Mouse (Mus musculus): ENCODE data around the gene Rgs3. TPM values are rescaled to one million over a fixed set of nuclear protein-coding genes. Genes with fewer than 3 reads are reported as not detected.

The Rgs3 gene
- polyA plus RNA-seq, 1 experiment from 2014 or later = 6.6 TPM

- Histone ChIP-seq H3K36me3 (replicated peaks; ENCODE audit: insufficient read depth, low read length) (no peaks in the 10 kb centered on the region), H3K4me2 (ENCODE audit: low read depth, low read length) (0 out of 2 replicates have a peak overlapping the region, but pooled peaks have one; percentile 6), H3K27ac (ENCODE audit: low read depth) (peak overlapping the region; percentile 62; the same call in 1 of the 2 replicates), H3K4me1 (ENCODE audit: insufficient read depth) (peaks cover 10% of the 10 kb centered on the region), H3K9me3 (ENCODE audit: low read length) (no peaks in the 10 kb centered on the region), H3K27me3 (ENCODE audit: insufficient read depth, low read length) (no peaks in the 10 kb centered on the region), H3K4me3 (ENCODE audit: low read depth, low read length) (no peak overlapping the region), H3K9ac (replicated peaks) (no peak overlapping the region)
- WGBS (ENCODE audit: insufficient replicate concordance) = 11% methylated on average over 11 of the region's 11 CpGs
- peak; percentile 33; the same call in 1 of the 2 replicates for ATAC-seq
- DNase-seq = no peak
- 0 out of 2 replicates have a peak, but pooled peaks have one; percentile 11 for TF ChIP-seq EP300 (IDR thresholded peaks at IDR 0.05; ENCODE audit: low read depth)
- no peak for TF ChIP-seq CTCF (IDR thresholded peaks at IDR 0.05; ENCODE audit: low read depth)
Measured at GRCm38 (mm10) chr4:62641230-62641589, 81.6 kb downstream of the Rgs3 start.

DNA sequence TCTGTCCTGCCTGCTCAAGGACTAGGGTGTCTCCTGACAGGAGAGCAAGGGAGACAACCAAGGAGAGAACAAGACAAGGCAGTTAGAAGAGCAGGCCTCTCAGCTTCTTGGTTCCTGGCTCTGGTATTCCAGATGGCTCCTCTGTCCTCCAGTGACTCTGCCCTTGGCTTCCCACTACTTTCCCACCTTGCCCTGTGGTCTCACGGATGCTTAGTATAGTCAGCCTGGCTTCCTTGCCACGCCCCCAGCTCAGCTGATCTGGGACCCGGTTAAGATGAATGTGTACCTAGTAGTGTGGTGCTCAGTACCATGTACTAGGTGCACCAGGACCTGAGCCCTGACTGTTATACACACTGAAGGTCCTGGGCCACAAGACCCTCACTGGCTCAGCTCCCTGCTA, 82.0 kb downstream of the Rgs3 start:
- WGBS (ENCODE audit: insufficient replicate concordance) = 56% methylated on average over 3 of the region's 3 CpGs

GRCm38 (mm10) chr4:62643401-62643800, 83.8 kb downstream of the Rgs3 start:
- no peak for TF ChIP-seq CTCF (IDR thresholded peaks at IDR 0.05; ENCODE audit: low read depth)
- no peak for TF ChIP-seq EP300 (IDR thresholded peaks at IDR 0.05; ENCODE audit: low read depth)
- peak; percentile 25; the same call in 1 of the 2 replicates for ATAC-seq
- no peak overlapping the region for H3K9ac ChIP-seq (replicated peaks)
- H3K36me3 ChIP-seq (replicated peaks; ENCODE audit: insufficient read depth, low read length) = no peaks in the 10 kb centered on the region
- no peak overlapping the region for H3K4me2 ChIP-seq (ENCODE audit: low read depth, low read length)
- 72% methylated on average over 8 of the region's 8 CpGs for WGBS (ENCODE audit: insufficient replicate concordance)
- DNase-seq = no peak
- no peak overlapping the region for H3K27ac ChIP-seq (ENCODE audit: low read depth)
- H3K27me3 ChIP-seq (ENCODE audit: insufficient read depth, low read length) = no peaks in the 10 kb centered on the region
- H3K9me3 ChIP-seq (ENCODE audit: low read length) = no peaks in the 10 kb centered on the region
- no peak overlapping the region for H3K4me3 ChIP-seq (ENCODE audit: low read depth, low read length)
- peaks cover 10% of the 10 kb centered on the region for H3K4me1 ChIP-seq (ENCODE audit: insufficient read depth)

More for the DNA sequence above, 82.0 kb downstream of the Rgs3 start:
- no peak overlapping the region for H3K9ac ChIP-seq (replicated peaks)
- no peak for TF ChIP-seq CTCF (IDR thresholded peaks at IDR 0.05; ENCODE audit: low read depth)
- TF ChIP-seq EP300 (IDR thresholded peaks at IDR 0.05; ENCODE audit: low read depth) = no peak
- H3K4me2 ChIP-seq (ENCODE audit: low read depth, low read length) = no peak overlapping the region
- no peak overlapping the region for H3K4me3 ChIP-seq (ENCODE audit: low read depth, low read length)
- DNase-seq (no peak), ATAC-seq (no peak)
- H3K4me1 ChIP-seq (ENCODE audit: insufficient read depth) = peaks cover 10% of the 10 kb centered on the region
- H3K36me3 ChIP-seq (replicated peaks; ENCODE audit: insufficient read depth, low read length) = no peaks in the 10 kb centered on the region
- no peaks in the 10 kb centered on the region for H3K9me3 ChIP-seq (ENCODE audit: low read length)
- H3K27ac ChIP-seq (ENCODE audit: low read depth) = peak overlapping the region; percentile 62; the same call in 1 of the 2 replicates
- H3K27me3 ChIP-seq (ENCODE audit: insufficient read depth, low read length) = no peaks in the 10 kb centered on the region

DNA sequence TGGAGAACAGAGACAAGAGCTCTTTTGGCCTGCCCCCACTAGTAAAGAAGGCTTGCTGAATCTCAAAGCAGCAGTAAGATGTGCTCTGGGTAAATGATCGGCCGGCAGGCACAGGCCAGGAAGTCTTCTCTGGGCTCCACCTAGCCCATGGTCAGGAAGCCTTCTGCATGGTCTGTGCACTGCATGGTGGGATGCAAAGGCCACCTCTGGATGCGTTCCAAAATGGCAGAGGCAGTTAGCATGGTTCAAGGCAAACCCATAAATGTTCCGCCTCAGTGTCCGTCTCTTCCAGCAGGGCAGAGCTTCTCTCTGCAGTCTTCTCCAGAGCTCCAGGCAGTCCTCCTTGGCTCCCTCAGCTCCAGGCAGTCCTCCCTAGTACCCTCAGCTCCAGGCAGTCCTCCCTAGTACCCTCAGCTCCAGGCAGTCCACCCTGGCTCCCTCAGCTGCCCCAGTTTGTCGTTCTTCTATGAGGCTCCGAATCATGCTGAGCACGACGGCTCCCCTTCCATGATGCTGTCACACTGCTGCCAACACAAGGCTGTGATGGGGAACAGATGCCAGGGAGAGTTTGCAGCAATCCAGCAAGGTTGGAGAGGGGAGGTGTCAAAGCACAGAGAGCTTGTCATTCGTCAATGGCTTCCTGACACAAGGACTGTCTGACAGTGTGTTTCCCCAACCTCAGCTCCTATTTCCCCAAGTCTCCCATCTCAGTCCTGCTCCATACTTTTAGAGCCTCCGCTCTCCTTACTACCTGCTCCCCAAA, 84.6 kb downstream of the Rgs3 start:
- no peak overlapping the region for H3K9ac ChIP-seq (replicated peaks)
- H3K27ac ChIP-seq (ENCODE audit: low read depth) = no peak overlapping the region
- 79% methylated on average over 11 of the region's 11 CpGs for WGBS (ENCODE audit: insufficient replicate concordance)
- H3K4me2 ChIP-seq (ENCODE audit: low read depth, low read length) = no peak overlapping the region
- H3K4me3 ChIP-seq (ENCODE audit: low read depth, low read length) = no peak overlapping the region
- DNase-seq = no peak
- H3K4me1 ChIP-seq (ENCODE audit: insufficient read depth) = peaks cover 10% of the 10 kb centered on the region
- TF ChIP-seq EP300 (IDR thresholded peaks at IDR 0.05; ENCODE audit: low read depth) (no peak), CTCF (IDR thresholded peaks at IDR 0.05; ENCODE audit: low read depth) (no peak)
- no peak for ATAC-seq
- no peaks in the 10 kb centered on the region for H3K36me3 ChIP-seq (replicated peaks; ENCODE audit: insufficient read depth, low read length)
- H3K27me3 ChIP-seq (ENCODE audit: insufficient read depth, low read length) = no peaks in the 10 kb centered on the region
- no peaks in the 10 kb centered on the region for H3K9me3 ChIP-seq (ENCODE audit: low read length)

DNA sequence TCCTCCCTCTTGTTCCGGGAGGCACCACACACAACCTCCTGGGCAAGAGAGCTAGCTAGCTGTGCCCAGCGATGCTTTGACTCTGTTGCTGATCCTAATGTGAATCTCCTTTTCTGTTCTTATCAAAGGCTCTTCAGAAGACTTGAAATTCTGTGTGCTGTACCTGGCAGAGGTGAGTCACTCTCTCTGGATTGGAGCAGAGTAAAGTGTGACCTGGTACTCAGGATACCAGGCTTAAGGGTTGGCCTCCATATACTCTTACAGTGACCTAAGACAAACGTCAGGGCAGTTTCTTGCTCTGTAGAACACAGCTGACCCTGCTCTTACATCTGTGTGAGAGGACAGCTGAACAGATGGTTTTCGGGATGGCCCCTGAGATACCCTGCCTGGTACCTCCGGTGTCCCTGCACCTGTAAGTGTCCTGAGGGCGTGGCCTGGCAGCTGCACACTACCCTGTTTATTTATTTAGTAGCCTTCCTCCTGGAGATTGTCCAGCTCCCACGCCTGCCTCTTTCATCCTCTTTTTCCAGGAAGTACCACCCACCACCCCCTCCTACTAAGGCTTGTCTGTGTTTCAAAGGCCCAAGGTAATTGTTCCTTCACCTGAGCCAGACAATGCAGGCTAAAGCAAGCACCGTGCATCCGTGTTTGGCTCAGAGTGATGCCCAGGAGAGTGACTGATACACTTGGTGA, 87.1 kb downstream of the Rgs3 start:
- no peak overlapping the region for H3K27ac ChIP-seq (ENCODE audit: low read depth)
- H3K36me3 ChIP-seq (replicated peaks; ENCODE audit: insufficient read depth, low read length) = no peaks in the 10 kb centered on the region
- no peaks in the 10 kb centered on the region for H3K4me1 ChIP-seq (ENCODE audit: insufficient read depth)
- no peak overlapping the region for H3K9ac ChIP-seq (replicated peaks)
- no peak for TF ChIP-seq EP300 (IDR thresholded peaks at IDR 0.05; ENCODE audit: low read depth)
- TF ChIP-seq CTCF (IDR thresholded peaks at IDR 0.05; ENCODE audit: low read depth) = no peak
- no peak for DNase-seq
- no peak overlapping the region for H3K4me2 ChIP-seq (ENCODE audit: low read depth, low read length)
- ATAC-seq = no peak
- no peaks in the 10 kb centered on the region for H3K9me3 ChIP-seq (ENCODE audit: low read length)
- no peaks in the 10 kb centered on the region for H3K27me3 ChIP-seq (ENCODE audit: insufficient read depth, low read length)
- WGBS (ENCODE audit: insufficient replicate concordance) = 71% methylated on average over 9 of the region's 9 CpGs
- no peak overlapping the region for H3K4me3 ChIP-seq (ENCODE audit: low read depth, low read length)

- no peak for ATAC-seq
- Histone ChIP-seq H3K4me2 (ENCODE audit: low read depth, low read length) (no peak overlapping the region), H3K9ac (replicated peaks) (no peak overlapping the region), H3K4me1 (ENCODE audit: insufficient read depth) (no peaks in the 10 kb centered on the region), H3K36me3 (replicated peaks; ENCODE audit: insufficient read depth, low read length) (no peaks in the 10 kb centered on the region), H3K4me3 (ENCODE audit: low read depth, low read length) (no peak overlapping the region), H3K27me3 (ENCODE audit: insufficient read depth, low read length) (no peaks in the 10 kb centered on the region), H3K9me3 (ENCODE audit: low read length) (no peaks in the 10 kb centered on the region), H3K27ac (ENCODE audit: low read depth) (no peak overlapping the region)
- no peak for TF ChIP-seq CTCF (IDR thresholded peaks at IDR 0.05; ENCODE audit: low read depth)
- DNase-seq = no peak
- WGBS (ENCODE audit: insufficient replicate concordance) = 84% methylated on average over 3 of the region's 3 CpGs
Measured at GRCm38 (mm10) chr4:62648848-62649247, 89.2 kb downstream of the Rgs3 start.

Measured in liver, postnatal 0 days (tissue).